Mouse (Mus musculus): ENCODE results near the gene Eras. TPM values are rescaled to one million over a fixed set of nuclear protein-coding genes. Genes with fewer than 3 reads are reported as not detected.
"Not testable (repeated sequence)": the region's sequence is repeated elsewhere in the genome, so short reads cannot be mapped to it uniquely, and the experiment has no call there.

Eras gene
- total RNA-seq (2021), result not detected
- long read RNA-seq, experiment 1, result 0 reads
- long read RNA-seq, experiment 2, result 0 reads

GRCm38 (mm10) chrX:7928270-7928790, at the start of gene Eras:
TSS of gene Eras (minus strand) at chrX:7928607.
- no peak for DNase-seq (ENCODE audit: low spot score in 2 of 2)

- DNase-seq (ENCODE audit: low spot score in 2 of 2), result no peak
These were observed 49.5 kb upstream of the Eras start, which contains the start of gene Gata1 for GRCm38 (mm10) chrX:7977892-7978291. TSS of gene Gata1 (minus strand) at chrX:7978071.

GRCm38 (mm10) chrX:7971292-7971691, 42.9 kb upstream of the Eras start:
- DNase-seq (ENCODE audit: low spot score in 2 of 2), result no peak

- no peak for DNase-seq (ENCODE audit: low spot score in 2 of 2)
These were observed 40.5 kb upstream of the Eras start for GRCm38 (mm10) chrX:7968899-7969298.

GRCm38 (mm10) chrX:7968226-7968625, 39.8 kb upstream of the Eras start:
- no peak for DNase-seq (ENCODE audit: low spot score in 2 of 2)

GRCm38 (mm10) chrX:7967596-7968201, 39.3 kb upstream of the Eras start:
- DNase-seq (ENCODE audit: low spot score in 2 of 2), result no peak

- no peak for DNase-seq (ENCODE audit: low spot score in 2 of 2)
These were observed 37.8 kb upstream of the Eras start for GRCm38 (mm10) chrX:7966161-7966560.

- no peak for DNase-seq (ENCODE audit: low spot score in 2 of 2)
These were observed 35.6 kb upstream of the Eras start for GRCm38 (mm10) chrX:7963829-7964626.

GRCm38 (mm10) chrX:7958868-7959267, 30.5 kb upstream of the Eras start:
- DNase-seq (ENCODE audit: low spot score in 2 of 2), result no peak

- DNase-seq (ENCODE audit: low spot score in 2 of 2), result no peak
These were observed 21.7 kb upstream of the Eras start for GRCm38 (mm10) chrX:7950091-7950490.

GRCm38 (mm10) chrX:7947900-7948492, 19.6 kb upstream of the Eras start:
- peak; percentile 88 to 95 for DNase-seq (ENCODE audit: low spot score in 2 of 2)

- DNase-seq (ENCODE audit: low spot score in 2 of 2), result no peak
These were observed 18.9 kb upstream of the Eras start, which contains the start of gene Hdac6 for GRCm38 (mm10) chrX:7947108-7947899. TSS of gene Hdac6 (minus strand) at chrX:7947889.

GRCm38 (mm10) chrX:7945618-7946017, 17.2 kb upstream of the Eras start:
- DNase-seq (ENCODE audit: low spot score in 2 of 2), result no peak

GRCm38 (mm10) chrX:7937667-7938066, 9.3 kb upstream of the Eras start:
- no peak for DNase-seq (ENCODE audit: low spot score in 2 of 2)

GRCm38 (mm10) chrX:7936874-7937273, 8.5 kb upstream of the Eras start:
- no peak for DNase-seq (ENCODE audit: low spot score in 2 of 2)

- DNase-seq (ENCODE audit: low spot score in 2 of 2), result no peak
These were observed 1.3 kb downstream of the Eras start for GRCm38 (mm10) chrX:7927116-7927515.

GRCm38 (mm10) chrX:7926266-7926665, 2.1 kb downstream of the Eras start:
- no peak for DNase-seq (ENCODE audit: low spot score in 2 of 2)

GRCm38 (mm10) chrX:7922032-7922431, 6.4 kb downstream of the Eras start:
- DNase-seq (ENCODE audit: low spot score in 2 of 2), result no peak

GRCm38 (mm10) chrX:7919601-7920383, 8.6 kb downstream of the Eras start, which contains the start of gene Pcsk1n:
TSS of gene Pcsk1n (plus strand) at chrX:7919822.
- DNase-seq (ENCODE audit: low spot score in 2 of 2), result peak; percentile 54 to 59

- not testable (repeated sequence) for DNase-seq (ENCODE audit: low spot score in 2 of 2)
These were observed 10.4 kb downstream of the Eras start for GRCm38 (mm10) chrX:7917960-7918359.
